Mouse (Mus musculus): ENCODE results near the gene 2810021J22Rik.

The 2810021J22Rik gene

DNA sequence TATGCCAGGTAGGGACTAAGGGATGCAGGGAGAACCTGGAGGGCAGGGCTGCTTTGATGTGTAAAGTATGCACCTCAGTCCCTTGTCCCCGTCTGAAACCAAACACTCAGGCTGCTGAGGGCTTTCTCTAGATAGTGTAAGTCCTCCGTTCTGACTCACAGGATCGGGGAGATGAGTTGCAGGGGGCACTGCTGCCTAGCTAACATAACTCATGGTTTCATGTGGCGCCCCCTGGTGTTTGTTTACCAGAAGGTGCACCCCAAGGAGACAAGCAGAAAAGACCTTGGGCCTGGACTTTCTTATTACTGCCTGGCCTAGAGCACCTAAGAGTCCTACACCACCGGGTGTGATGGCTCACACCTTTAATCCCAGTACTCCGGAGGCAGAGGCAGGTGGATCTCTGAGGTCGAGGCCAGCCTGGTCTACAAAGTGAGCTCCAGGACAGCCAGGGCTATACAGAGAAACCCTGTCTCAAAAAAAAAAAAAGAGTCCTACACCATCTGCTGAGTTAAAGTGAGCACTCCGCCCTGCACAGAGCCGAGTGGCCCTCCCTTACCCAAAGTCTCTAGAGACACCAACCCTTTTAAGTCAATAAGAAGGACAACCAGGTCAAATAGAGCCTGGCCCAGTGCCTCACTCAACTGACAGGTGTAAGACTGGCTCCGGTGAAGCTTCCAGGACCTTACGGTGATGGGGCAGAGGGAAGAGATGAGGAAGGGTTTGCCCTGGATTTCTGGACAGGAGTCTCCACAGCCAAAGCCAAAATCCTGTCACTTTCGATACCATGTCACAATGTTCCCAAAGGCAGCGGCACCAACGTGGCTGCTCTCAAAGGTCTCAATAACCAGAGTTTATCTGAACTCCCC, 50.1 kb downstream of the 2810021J22Rik start:
- DNase-seq (ENCODE audit: low spot score in 2 of 2): no peak

DNA sequence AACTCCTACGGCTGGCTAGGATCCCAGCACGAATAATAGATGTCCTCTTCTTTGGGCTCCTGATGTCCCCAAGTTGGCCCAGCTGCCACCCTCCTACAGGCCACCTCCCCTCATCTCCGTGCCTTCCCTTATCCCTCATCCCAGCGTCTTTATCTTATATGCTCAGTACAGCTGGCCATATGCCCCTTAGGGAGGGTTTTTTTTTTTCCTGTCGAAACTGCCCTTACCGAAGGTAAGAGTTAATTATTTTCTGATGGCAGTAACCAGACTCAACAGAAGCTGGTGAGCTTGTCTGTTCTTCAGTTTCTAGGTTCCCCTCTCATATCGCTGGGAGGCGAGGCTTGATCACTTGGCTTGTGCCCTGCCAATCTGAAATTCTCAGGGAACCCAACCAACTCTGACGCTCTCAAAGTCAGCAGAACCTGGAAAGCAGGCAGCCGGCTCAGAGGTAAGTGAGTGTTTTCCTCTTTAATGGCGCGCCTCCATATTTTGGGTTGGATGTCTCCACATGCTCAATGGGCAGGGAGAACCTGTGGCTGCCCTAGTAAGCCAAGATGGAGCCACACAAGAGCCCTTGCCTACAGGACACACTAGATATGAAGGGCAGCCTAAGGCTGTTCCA, 50.8 kb downstream of the 2810021J22Rik start, which contains the start of gene Btnl10:
Gene Btnl10 (plus strand): TSS at position 164 of the 622 bp plus-strand sequence.
- DNase-seq (ENCODE audit: low spot score in 2 of 2): no peak

- no peak for DNase-seq (ENCODE audit: low spot score in 2 of 2)
Observed at GRCm38 (mm10) chr11:58918759-58919158, 51.7 kb downstream of the 2810021J22Rik start.

- DNase-seq (ENCODE audit: low spot score in 2 of 2): no peak
Observed at GRCm38 (mm10) chr11:58922420-58922819, 55.4 kb downstream of the 2810021J22Rik start.

DNA sequence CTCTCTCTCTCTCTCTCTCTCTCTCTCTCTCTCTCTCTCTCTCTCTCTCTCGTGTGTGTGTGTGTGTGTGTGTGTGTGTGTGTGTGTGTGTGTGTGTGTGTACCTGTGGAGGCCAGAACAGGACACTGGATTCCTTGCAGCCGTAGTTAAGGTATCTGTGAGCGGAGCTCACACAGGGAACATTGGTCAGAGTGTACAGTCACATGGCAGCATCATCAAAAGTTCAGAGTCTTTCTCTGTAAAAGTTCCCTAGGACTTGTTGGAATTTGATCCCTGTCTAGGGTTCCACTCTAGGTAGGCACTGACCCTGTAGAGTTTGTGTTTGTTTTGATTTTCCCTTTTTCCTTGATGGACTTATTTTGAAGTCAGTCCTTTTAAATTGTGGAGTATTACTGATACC, 59.6 kb downstream of the 2810021J22Rik start:
- no peak for DNase-seq (ENCODE audit: low spot score in 2 of 2)

DNA sequence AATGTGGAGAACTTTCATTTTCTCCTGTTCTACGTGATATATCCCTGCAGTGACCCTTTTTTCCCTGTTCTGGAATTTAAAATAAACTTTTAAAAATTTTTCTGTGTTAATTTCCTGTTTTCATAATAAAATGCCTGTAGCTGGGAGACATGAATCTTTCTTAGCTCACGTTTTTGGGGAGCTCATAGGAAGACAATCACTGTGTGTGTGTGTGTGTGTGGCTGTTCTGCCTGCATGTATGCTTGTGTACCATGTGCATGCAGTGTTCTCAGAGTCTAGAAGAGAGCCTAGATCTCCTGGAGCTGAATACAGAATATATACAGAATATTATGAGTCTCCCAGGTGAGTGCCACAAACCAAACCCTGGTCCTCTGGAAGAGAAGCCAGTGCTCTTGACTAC, 60.0 kb downstream of the 2810021J22Rik start:
- no peak for DNase-seq (ENCODE audit: low spot score in 2 of 2)

DNA sequence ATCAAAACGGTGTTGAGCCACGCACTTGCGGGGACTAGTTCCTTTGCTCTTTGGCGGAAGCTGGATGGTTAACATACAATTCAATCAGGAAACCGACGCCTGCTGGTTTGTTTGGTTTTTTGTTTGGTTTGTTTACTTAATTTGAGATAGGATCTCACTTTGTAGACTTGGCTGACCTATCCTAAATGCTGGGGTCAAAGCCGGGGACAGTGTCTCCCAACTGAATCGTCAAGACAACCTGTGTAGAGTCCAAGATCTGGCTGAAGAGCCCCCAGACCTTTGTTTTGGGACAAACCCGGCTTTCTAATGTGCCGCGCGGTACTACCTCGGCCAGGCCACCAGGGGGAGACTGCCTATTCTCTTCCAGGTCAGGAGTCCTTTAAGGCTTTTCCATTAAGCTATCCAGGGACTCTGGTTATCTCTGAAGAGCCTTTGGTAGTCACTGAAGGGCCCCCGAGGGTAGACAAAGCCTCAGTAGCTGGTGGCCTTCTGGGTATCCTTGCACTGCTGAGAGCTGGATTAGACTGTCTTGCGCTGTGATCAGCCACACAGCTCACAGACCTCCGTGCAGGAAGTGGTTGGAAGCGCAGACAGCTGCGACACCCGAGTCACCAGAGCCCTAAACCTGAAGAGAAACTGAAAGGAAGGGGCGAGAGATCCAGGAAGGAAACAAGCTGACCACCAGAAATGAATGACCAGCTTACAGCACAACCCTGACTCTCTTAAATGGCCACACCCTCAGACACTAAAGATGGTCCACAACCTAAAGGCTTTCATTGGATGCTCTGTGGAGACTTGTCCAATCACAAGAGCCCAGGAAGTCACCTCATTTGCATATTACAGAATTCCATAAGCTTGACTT, 61.0 kb downstream of the 2810021J22Rik start:
- DNase-seq (ENCODE audit: low spot score in 2 of 2): peak; percentile 59 to 79

DNA sequence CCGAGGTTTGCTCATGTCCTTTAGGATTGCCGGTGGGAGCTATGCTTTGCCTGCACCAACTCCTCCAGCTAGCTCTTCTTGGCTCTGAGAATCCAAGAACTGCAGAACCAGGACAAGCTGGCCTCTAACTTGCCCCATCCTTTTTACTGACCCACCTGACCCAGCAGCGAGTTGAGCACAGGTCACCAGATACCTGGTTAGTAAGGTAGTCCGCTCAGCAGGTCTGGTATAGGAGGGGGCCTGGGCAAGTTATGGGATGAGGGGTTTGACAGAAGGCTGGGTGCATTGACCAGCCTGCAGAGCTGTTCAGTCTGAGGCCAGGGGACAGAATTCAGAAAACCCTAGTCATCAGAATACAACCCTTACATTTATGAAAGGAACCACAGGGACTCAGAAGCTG, 62.0 kb downstream of the 2810021J22Rik start:
- no peak for DNase-seq (ENCODE audit: low spot score in 2 of 2)

DNA sequence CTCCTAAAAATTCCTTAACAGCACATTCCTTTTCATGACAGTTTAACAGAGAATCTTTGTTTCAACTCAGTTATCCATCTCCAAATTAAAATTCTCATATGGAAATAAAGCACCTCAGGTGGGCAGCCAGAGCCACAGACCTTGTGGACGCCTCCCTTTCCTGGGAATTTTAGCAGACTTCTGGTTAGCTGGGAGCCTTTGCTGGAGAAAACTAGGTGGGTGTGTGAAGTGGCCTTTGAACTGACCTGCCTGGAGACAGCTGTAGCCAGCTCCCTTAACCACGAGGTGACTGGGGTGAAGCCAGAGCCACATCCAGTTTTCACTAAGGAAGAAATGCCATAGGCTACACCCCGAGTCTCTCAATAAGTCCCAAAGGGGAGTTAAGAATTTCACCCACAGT, 62.6 kb downstream of the 2810021J22Rik start:
- DNase-seq (ENCODE audit: low spot score in 2 of 2): no peak

DNA sequence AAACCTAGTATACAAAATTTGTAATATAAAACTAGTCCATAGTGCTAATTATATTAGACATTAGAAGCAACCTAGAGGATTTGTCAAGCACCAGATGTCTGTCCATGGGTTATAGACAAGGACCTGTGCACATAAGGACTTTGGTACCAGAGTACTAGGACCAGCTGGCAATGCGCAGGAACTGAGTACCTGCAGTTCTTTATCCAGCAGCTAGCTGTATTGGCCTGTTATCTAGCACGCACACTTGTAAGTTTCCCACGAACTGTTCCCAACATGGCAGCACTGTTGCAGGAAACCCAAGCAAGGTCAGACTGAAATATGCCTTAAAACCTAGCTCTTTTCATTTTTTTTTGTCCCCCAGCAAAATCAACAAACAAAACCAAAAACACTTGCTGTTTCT, 63.2 kb downstream of the 2810021J22Rik start:
- DNase-seq (ENCODE audit: low spot score in 2 of 2): no peak

- no peak for DNase-seq (ENCODE audit: low spot score in 2 of 2)
Observed at GRCm38 (mm10) chr11:58931576-58931975, 64.6 kb downstream of the 2810021J22Rik start.

Data from heart, adult 9 months (tissue).